Mouse (Mus musculus) hematopoietic stem cell, adult 5-6 weeks (primary cell): ENCODE data around the gene Dusp28. TPM values are rescaled to one million over a fixed set of nuclear protein-coding genes. Genes with fewer than 3 reads are reported as not detected.
"Not testable (repeated sequence)": the region's sequence is repeated elsewhere in the genome, so short reads cannot be mapped to it uniquely, and the experiment has no call there.

Experiments used
- ATAC-seq, 2 experiments: fragments of 125-278 bp in 1 of 2; replicated peaks in 1 of 2; 2 replicates each; pipeline ENCODE4 v1.8.0; 2016 to 2017; ENCODE audit warnings: inconsistent platforms in 2 of 2, mild to moderate bottlenecking in 2 of 2, moderate number of reproducible peaks in 2 of 2, low read depth in 1 of 2, moderate TSS enrichment in 1 of 2; ENCODE audit not compliant: low FRiP score in 2 of 2, poor library complexity in 2 of 2, severe bottlenecking in 2 of 2, insufficient read depth in 1 of 2, low TSS enrichment in 1 of 2
- total RNA-seq: library from RNA; stranded (forward); fragments of 172-1452, 232-1000 nt; gene quantifications from 2 replicates; pipeline ENCODE4 v1.2.3, GENCODE M21; 2017

Dusp28 gene
- total RNA-seq, 1 experiment from 2014 or later = 6.1 TPM

DNA sequence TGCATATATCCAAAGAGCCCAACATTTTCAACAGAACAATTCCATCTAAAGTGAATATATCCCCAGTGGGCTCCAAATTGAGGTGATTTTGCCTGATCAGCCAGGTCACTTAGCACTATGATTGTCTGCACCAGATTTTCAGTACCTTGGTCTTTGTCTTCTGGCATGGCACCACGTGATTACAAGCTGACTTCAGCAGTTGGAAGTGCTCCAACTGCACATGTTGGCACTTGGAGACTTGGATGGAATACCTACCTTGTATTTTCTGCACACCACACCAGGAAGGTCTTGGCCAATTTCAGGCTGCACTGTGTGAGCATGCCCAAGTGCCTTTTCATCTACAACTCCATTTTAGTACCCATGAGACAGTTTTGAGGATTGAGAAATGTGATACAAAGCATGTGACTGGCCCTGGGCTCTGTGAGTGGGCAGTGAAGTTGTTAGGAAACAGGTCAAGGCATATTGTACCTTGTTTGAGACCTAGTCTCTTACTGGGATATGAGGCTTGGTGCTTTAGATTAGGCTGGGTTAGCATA, 23.5 kb downstream of the Dusp28 start:
- no peak for ATAC-seq

DNA sequence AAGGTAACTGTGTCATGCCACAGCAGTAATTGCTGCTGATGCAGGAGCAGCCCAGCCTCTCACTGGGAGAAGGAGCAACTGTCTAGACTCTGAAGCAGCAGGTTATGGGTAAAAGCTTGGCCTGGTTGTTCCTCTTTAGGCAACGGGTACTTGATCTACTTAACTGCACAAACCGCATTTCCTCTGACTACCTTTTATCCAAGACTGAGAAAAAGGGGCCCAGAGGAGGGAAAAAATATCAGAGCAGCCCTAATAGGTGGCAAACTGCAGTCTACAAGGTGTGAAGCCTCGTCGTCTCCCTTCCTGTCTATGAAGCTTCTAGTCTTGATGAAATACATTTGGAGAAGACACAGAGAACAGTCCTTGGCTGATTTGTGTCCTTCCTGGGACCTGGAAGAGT, 26.8 kb downstream of the Dusp28 start:
- ATAC-seq = 0 out of 4 replicates have a peak, but pooled peaks have one; percentile 5 to 19

DNA sequence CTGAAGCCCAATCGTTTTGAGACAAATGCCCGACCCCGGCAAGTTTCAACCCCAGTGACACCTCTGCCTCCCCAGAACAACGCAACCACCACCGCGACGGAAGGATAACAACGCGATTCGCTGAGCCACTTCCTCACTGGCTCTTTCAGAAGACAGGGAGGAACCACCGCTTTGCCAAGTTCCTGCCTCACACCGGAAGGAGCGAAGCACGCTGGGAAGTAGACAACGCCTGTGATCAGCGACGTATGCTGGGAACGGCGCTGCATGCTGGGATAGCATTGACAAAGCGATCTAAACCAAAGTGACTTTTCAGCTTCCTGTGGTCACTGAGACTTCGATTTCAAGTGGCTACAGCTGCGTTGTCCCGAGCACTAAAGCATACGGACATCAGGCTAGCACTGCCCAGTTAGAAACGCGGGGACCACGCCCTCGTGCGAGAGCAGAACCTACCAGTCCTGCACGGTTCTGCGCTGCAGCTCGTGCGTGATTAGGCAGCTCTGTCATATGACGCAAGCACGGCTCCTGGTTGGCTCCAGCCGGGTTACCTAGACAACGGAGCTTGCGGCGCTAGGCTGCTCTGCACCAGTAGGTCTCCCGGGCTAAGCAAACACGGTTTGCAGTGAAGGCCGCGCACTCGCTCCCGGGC, 27.5 kb downstream of the Dusp28 start, which contains the start of gene Capn10:
Capn10 (plus strand) TSS at position 195 of the 646 bp plus-strand sequence.
- peak; percentile 96 for ATAC-seq

DNA sequence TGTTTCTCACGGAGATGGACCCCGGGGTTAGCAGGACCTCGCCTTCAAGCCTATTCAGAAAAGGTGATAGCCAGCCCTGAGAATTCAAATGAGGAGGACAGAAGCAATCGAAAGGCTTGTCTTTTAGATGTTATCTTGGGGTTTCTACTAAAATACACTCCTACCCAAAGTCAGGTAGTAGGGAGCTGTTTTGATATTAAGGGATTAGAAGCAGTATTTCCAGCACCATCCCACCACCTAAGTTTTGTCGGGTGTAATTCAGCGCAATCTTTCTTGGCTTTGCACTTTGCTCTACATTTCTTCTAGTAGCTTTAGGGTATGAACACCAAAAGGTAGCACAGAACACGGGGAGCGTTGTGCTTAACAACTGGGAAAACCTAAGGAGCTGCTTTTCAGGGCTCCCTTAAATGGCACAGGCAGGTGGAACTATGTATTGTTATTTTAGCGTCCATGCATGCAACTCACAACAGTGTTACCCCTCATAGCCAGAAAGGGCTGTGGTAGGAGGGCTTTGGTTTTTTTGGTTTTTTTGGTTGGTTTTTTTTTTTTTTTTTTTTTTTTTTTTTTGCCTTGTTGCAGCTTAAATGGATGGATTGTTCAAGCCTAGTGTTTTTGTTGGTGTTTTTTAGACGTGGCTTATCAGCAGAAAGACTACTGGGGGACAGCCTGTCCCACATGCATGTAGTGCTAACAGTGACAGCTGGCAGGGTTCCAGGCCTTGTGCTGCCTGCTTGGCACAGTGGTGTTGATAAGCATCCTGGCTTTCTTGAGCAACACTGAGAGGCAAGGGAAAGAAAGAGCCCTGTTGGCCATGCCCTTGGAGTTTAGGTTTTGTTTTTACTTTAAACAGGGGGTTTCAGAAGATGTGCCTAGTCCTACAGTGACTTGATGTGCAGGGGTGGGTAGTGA, 28.5 kb downstream of the Dusp28 start:
- ATAC-seq = no peak

DNA sequence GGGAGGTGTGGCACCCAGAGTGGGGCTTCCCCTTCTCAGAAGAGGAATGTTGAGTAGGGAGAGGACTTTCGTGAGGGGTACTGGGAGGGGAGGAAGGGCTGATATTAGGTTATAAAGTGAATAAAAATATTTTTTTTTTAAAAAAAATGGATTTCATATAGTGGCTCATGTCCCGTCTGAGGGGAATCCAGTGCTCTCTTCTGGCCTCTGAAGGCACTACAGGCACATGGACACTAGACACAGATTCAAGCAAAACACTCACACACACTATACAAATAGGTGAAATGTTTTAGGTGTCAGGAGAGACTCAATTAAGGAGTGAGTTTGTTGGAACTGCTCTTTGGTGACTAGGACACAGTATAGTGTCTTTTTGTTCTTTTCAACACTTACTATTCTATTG, 29.2 kb downstream of the Dusp28 start:
- no peak for ATAC-seq

DNA sequence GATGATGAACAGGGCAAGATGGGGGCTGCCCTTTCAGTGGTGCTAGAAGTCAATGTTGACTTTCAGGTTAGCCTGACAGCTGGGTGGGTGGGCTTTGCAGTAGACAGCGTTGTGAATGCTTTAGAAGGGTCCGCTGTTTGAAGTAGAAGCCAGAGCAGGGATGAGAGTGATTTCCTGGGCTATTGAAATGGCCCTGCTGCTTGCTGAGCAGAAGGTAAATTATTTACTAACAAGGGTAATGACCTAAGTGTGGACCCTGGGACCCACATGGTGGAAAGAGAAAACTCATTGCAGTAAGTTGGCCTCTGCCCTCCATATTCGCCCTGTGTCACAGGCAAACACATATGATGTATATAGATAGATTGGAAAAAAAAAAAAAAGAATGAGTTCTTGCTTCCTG, 29.7 kb downstream of the Dusp28 start:
- no peak for ATAC-seq

DNA sequence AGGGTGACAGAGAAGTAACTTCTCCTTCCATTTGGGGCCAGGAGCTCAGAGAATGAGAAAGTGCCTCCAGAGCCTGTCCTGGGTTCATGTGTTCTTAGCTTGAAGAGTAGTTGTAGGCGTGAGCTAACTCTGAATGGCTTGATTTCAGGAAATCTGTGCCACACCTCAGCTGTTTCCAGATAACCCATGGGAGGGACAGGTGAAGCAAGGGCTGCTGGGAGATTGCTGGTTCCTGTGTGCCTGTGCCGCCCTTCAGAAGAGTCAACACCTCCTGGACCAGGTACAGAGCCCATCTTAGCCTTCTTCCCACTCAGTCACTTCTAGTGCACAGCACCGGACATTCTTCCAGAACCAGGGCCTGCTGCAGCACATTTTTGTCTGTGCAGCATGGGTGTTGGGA, 31.0 kb downstream of the Dusp28 start:
- no peak for ATAC-seq

DNA sequence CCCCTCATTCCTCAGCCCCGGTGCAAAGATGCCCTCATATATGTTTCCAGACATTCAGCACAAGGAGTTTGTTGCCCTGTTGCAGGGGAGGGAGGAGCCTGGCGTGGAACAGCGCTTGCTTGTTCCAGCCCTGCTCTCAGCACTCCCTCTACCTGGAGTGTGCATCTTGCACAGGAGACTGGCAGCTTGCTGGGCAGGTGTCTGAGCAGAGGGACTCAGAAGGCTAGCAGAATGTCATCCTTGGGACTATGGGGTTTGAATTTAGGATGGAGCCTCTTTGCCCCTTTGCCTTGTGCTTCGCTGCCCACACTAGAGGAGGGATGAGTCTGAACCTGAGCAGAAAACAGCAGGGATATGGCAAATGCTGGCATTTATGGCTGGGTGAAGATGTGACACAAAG, 33.0 kb downstream of the Dusp28 start:
- ATAC-seq = no peak

DNA sequence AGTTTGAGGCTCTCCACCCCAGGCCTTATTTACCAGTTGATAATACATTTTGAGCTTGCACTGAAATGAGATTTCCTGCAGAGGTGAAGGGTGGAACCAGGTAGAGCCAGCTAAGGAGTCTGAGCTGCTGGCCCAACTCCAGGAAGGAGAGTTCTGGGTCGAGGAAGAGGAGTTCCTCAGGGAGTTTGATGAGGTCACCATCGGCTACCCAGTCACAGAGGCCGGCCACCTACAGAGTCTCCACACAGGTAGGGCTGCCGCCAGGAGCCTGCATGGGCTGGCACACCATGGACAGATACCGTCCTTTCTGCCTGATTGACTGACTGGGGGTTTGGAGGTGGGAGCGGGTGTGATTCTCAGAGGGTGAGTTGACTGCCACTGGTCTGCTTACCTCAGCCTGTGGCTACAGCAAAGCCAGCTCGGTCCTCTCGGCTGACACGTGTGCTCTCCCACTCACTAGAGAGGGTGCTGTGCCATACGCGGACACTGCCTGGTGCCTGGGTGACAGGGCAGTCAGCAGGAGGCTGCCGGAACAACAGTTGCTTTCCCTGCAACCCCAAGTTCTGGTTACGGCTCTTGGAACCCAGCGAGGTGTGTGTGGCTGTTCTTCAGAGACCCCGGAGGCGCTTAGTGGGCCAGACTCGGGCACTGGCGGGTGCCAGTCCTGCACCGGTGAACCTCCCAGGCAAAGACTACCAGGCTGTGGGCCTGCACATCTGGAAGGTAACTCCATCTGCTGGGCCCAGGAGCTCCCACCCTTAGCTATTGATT, 36.6 kb downstream of the Dusp28 start:
- ATAC-seq = no peak

DNA sequence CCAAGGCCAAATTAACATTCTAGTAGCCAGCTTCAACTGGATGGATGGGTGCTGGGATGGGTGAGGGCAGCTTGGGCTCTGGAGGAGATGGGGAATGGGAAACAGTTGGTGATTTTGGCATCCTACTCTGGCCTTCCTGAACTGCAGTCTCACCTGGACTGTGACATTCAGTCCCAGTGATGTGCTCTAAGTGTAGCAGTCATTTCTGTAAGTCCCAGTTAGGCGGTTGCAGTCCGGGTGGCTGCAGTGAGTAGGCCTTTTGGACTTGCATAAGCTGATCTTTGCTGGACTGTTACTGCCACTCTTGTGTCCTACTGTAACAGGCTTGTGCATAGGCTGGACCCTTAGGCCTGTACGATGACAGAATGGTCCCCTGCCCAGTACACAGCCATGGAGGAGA, 41.2 kb downstream of the Dusp28 start:
- ATAC-seq = no peak

DNA sequence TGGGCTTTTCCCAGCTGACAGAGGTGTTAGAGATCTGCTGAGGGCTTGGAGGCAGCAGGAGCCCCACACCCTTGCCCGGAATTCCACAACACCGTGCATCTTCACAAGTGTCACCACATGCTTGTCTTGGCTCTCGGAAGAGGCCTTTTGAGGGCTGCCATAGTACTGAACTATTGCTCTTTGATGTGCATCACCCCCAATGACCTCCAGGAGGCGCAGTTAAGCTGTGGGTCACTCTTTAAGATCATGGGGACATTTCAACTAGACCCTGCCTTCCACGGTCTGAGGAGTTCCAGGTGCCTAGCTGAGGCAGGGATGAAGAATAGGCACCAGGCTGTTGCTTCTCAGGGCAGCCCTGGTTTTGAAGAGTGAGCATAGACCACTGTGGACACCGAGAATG, 42.6 kb downstream of the Dusp28 start:
- no peak for ATAC-seq

DNA sequence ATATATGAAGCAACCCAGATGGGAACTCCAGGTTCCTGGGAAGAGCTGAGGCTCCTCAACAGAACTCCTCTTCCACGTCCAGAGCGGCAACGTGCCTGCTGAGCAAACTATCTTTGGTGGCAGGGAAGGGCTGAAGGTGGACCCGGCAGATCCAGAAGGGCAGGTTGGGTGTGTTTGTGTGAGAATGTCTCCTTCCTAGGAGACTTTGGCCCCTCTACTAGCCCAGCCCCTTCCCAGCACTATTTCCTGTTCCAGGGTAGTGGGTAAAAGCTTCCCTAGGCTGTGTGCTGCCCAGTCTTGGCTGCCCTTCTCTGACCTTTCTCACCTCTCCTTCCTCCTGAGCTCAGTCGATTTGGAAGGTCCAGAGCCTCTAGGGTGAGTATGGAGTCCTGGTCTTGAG, 43.8 kb downstream of the Dusp28 start, which contains the start of gene Gpr35:
Gpr35 (plus strand) TSS at position 259 of the 400 bp plus-strand sequence.
- no peak for ATAC-seq

DNA sequence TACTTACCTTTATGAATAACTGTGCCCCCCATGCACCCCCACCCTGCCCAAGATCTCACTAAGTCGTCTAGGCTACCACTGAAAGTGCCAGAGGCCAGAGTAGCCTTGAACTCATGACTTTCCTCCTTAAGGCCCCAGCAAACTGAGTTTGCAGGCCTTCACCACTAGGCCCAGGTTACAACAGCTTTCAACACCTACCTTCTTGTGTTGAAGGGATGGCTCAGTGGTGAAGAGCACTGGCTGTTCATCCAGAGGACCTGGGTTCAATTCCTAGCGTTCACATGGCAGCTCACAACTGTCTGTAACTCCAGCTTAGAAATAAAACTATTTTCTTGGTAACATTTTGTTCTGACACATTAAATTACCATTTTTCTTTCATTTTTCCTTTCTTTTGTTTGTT, 46.9 kb downstream of the Dusp28 start:
- no peak for ATAC-seq

DNA sequence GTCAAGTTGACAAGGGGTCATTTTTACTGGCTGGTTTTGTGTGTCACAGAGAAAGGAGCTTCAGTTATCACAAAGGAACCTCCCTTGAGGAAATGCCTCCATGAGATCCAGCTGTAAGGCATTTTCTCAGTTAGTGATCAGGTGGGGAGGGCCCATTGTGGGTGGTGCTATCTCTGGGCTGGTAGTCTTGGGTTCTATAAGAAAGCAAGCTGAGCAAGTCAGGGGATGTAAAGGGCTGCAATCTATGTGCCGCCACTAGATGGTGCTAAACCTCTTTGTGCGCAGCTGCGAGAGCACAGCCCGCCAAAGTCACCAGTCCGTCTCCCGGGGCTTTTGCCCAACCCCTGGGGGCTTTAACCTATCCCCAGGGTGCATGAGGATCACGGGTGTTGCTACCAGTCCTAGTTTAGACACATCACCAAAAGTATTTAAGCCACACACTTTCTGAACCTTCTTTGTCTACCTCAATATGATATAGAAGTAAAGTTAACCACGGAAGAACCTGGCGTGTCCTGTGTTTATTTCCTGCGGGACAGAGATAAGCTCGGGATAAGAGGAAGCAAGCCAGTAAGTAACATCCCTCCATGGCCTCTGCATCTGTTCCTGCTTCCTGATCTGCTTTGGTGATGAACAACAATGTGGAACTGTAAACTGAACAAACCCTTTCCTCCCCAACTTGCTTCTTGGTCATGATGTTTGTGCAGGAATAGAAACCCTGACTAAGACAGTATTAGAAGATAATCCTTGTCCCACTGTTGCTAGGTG, 50.0 kb downstream of the Dusp28 start:
- ATAC-seq = not testable (repeated sequence)
